Mouse (Mus musculus) brain, embryonic 14.5 days (tissue): ENCODE measurements at regions not wholly inside any gene's neighbourhood (a gene's known extent, or its start where the extent isn't known, plus 50 kb on each side); places are given as distances from the start of the nearest gene placed in this dataset.

Experiments used
- CTCF ChIP-seq: fragments of 200-500 bp; IDR thresholded peaks from 2 replicates; pipeline ENCODE4 v1.5.1; 2012; ENCODE audit warnings: inconsistent platforms, mild to moderate bottlenecking, moderate library complexity, borderline replicate concordance; ENCODE audit not compliant: insufficient read depth, insufficient read length; ENCODE audit errors: extremely low read depth
- POLR2A ChIP-seq: fragments of 200-500 bp; IDR thresholded peaks from 2 replicates; pipeline ENCODE4 v1.6.1; 2012; ENCODE audit warnings: mild to moderate bottlenecking, inconsistent platforms, borderline replicate concordance; ENCODE audit not compliant: poor library complexity, insufficient read depth, insufficient read length, severe bottlenecking; ENCODE audit errors: extremely low read depth

DNA sequence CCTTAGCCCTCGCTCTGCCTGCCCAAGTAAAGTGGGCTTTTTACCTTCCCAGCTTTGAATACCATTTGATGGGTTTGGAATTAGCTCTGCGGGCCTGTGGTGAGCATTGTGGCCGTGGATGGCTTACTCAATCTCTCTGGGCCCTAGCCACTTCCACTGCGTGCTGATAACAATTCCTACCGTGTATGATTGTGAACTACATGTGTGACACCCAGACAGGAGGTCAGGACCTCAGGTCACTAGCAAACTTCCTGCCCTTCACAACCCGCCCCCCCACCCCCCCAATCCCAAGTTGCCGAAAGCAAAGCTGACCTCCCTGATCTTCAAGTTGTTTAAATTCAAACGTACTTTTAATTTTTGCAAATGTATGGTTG is 231.9 kb downstream of the 4933412E24Rik start:
- TF ChIP-seq POLR2A (no peak), CTCF (no peak)
